Mouse (Mus musculus) heart, adult 18-20 months (tissue): ENCODE results near the gene Drg1. TPM values are rescaled to one million over a fixed set of nuclear protein-coding genes. Genes with fewer than 3 reads are reported as not detected.
A peak's percentile ranks its signal among the peaks of the same experiment; 100 is the strongest.
"Not testable (repeated sequence)": the region's sequence is repeated elsewhere in the genome, so short reads cannot be mapped to it uniquely, and the experiment has no call there.

Experiments used
- DNase-seq, 2 experiments: peaks; one replicate each; pipeline ENCODE4 v3.0.0; 2021 to 2022; ENCODE audit warnings: mixed read lengths in 1 of 2
- total RNA-seq, 2 experiments: library from RNA; stranded (reverse); gene quantifications; 2 replicates each; pipeline ENCODE4 v1.2.3; 2021

The Drg1 gene
- total RNA-seq, 2 experiments from 2014 or later, result 60.1 to 70.5 TPM

DNA sequence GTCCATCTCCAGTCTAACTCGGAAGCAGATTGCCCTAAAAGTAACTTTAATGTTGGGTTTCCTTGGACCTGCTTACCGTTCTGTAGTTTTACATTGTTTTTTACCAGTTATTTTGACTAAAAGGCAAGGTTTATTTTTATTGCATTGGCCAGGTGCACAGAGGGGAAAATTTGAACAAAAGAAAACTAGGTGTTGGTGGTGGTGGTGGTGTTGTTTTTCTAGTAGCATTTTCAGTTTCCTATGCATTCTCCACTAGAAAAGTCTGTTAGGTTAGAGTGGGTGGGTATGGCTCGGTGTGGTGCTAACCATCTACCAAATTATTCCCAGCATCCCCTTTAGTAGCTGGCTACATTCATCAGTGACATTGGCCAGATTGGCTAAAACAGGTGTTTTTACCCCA, 59.4 kb downstream of the Drg1 start:
- DNase-seq, result no peak

DNA sequence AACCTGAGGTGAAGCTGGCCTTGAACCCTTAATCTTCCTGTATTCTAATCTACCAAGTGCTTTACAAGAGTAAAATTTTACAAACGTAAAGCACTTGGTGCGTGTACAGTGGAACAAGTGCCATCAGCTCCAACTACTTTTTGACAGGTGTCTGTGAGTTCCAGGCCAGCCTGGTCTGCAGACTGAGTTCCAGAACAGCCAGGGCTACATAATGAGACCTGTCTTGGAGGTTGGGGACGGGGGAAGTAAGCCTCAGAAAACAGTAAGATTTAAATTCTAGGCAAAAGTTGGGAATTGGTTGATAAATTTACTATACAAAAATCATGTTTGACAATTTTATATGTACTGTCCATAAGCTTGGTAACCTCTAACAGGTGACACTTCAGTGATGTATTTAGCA, 61.0 kb downstream of the Drg1 start:
- DNase-seq, result no peak

DNA sequence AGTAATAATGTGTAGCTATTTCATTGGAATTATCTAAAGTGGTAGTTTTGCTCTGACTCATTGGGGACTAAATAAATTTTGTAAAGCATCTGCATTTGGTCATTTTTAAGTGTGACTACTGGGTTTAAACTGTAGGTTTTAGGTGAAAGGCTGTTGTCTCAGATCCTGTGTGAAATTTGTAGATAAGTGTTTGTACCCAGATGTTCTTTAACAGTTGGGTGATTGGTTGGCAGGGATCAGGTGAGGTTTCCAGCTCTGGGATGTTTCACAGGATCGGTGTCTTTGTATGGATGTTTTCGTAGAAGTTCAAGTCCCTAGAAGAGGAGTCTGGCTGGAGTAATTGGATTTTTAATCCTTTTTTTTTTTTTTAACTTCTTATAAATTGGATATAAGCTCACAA, 62.4 kb downstream of the Drg1 start:
- no peak for DNase-seq

GRCm38 (mm10) chr11:3202781-3203441, 63.3 kb downstream of the Drg1 start:
- peak; percentile 55 to 59 for DNase-seq

DNA sequence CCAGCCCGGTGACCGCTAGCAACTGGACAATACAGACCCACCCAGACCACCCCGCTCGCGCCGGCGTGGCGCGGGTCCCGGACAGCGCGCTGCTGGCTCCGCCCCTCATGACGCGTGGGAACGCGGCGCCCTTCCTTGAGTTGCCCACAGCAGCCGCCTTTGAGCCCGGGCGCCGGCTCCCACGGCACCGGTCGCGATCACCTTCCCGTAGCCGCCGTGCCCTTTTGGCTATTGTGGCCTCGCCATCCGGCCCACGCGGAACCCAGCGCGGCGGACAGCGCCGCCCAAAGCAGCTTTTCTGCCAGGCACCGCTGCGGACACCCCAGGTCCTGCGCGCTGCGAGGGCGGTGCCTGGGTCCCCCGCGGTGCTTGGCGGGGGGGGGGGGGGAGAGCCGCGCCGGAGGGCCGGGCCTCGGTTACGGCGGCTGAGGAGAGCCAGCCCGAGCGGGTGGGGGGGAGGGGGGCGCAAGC, 63.9 kb downstream of the Drg1 start, which contains the start of gene Eif4enif1:
Gene Eif4enif1, plus strand, starts transcription at position 162 of the 471 bp plus-strand sequence.
- DNase-seq, result peak; percentile 93 to 96

DNA sequence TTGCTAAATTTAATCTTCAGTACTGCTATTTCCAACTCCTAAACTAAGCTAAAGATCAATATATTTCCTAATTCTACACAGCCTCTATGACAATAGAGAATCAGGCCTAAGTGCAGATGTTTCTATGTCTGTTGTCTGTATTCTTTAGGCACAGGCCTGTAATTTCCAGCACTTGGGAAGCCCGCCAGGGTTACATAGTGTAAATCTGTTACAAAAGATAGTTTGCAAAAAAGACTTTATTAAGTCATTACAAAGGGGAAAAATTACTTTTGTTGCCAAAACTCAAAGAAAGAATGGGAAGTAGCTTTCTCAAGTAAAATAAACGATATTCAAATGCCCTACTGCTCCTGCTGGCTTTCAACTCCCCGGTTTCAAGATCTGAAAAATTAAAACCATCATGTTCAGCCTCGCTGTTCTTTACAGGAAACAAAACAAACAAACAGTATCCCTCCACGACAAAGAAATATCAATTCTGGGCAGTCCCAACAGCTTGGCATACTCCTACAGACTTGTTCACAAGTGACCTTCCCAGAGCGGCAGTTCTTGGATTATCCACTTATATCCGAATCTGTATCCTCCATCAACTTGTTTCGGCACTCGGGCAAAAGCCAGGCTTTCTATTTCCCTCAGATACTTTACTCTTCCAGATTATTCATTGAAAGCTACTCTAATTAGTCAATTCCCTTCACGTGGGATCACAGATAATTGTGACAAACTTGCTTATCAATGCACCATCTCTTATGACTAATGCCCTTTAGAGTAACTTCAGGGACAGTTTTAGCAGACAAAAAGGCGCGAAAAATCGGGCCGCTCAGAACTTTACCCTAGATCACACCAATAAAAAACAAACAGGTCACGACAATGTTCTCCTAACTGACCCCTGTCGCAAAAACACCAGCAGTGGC, 64.6 kb downstream of the Drg1 start:
- no peak for DNase-seq

- DNase-seq, result not testable (repeated sequence)
Observed at GRCm38 (mm10) chr11:3200636-3201035, 65.6 kb downstream of the Drg1 start.

DNA sequence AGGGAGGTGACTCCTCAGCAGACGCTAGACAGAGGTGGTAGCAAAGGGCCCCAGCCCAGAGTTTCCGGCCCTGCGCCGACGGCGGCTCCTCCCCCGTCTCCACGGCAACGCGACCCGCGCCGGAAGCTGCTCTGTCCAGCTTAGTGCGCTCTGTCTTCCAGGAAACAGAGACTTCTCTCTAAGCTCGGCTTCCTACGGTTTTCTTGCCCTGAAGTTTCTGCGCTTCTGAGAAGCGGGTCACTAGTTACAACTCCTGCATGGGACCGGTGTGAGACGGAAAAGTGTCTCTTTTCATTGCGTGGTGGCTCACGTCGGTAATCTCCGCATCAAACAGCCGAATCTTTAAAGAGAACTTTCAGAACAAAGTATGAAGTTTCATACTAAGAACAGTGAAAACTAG, 72.9 kb downstream of the Drg1 start, which contains the start of gene Sfi1:
Gene Sfi1, minus strand, starts transcription at position 101 of the 400 bp plus-strand sequence.
- no peak for DNase-seq

DNA sequence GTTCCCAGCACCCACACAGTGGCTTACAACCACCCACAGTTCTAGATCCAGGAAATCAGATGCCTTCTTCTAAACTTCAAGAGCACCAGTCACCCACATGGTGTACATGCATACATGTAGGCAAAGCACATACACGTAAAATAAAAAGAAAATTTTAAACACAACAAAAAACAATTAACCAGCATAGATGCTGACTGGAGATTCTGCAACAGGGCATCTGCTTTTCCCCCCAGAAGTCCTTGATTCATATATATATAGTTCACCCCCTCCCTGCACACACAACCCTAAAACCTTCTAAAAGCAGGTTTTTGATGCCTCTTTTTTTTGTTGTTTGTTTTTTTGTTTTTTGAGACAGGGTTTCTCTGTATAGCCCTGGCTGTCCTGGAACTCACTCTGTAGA, 83.5 kb downstream of the Drg1 start:
- DNase-seq, result not testable (repeated sequence)

- not testable (repeated sequence) for DNase-seq
Observed at GRCm38 (mm10) chr11:3181971-3182370, 84.2 kb downstream of the Drg1 start.

GRCm38 (mm10) chr11:3181250-3181649, 85.0 kb downstream of the Drg1 start:
- DNase-seq, result peak; percentile 68 to 82

DNA sequence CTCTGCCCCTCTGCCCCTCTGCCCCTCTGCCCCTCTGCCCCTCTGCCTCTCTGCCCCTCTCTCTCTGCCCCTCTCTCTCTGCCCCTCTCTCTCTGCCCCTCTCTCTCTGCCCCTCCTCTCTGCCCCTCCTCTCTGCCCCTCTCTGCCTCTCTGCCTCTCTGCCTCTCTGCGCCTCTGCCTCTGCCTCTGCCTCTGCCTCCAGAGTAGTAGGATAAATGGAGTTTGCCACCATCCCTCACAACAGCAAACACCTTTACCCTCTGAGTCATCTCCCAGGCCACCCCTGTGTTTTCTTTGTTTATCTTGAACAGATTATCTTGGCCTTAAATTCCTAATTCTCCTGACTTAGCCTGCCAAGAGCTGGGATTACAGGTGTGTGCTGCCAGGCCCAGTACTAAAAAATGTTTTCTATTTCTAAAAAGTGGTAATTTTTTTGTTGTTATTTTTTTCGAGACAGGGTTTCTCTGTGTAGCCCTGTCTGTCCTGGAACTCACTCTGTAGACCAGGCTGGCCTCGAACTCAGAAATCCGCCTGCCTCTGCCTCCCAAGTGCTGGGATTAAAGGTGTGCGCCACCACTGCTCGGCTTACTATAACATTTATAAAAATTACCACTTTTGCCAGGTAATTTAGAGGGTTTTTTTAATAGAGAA, 85.6 kb downstream of the Drg1 start:
- DNase-seq, result peak in 1 of 2 experiments; percentile 12

GRCm38 (mm10) chr11:3179726-3180092, 86.5 kb downstream of the Drg1 start:
- peak; percentile 28 to 58 for DNase-seq

DNA sequence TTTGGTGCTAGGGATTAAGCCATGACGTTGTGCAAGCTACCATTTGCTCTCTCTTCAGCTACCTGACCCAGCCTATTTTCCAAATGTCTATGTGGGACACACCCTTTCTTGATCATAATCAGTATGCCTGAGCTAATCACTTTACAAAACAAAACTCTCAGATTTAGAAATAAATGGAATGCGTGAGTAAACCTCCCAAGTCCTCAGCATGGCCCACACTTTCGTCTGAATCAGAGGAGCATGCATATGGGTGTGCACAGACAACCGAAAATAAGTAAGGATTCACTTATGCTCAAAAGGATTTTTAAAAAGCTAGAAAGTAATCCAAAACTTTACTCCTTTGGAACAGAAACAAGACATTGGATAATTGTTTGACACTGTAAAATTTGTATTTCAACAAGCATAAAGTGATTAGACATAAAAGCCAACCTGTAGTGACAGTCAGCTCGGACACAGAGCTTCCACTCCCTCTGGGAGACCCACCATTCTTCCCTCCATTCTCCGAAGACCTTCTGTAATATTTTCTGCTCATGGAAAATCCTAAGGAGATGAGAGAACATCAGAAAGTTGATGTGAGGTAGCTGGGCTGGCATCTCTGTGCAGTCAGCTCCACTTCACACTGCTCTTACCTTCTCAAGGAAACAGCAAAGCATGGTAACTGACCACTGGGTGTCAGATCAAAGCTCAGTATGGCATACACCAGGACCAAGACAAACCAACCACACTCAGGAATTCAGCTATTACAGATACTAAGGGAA, 87.1 kb downstream of the Drg1 start:
- peak in 1 of 2 experiments; percentile 53 for DNase-seq

DNA sequence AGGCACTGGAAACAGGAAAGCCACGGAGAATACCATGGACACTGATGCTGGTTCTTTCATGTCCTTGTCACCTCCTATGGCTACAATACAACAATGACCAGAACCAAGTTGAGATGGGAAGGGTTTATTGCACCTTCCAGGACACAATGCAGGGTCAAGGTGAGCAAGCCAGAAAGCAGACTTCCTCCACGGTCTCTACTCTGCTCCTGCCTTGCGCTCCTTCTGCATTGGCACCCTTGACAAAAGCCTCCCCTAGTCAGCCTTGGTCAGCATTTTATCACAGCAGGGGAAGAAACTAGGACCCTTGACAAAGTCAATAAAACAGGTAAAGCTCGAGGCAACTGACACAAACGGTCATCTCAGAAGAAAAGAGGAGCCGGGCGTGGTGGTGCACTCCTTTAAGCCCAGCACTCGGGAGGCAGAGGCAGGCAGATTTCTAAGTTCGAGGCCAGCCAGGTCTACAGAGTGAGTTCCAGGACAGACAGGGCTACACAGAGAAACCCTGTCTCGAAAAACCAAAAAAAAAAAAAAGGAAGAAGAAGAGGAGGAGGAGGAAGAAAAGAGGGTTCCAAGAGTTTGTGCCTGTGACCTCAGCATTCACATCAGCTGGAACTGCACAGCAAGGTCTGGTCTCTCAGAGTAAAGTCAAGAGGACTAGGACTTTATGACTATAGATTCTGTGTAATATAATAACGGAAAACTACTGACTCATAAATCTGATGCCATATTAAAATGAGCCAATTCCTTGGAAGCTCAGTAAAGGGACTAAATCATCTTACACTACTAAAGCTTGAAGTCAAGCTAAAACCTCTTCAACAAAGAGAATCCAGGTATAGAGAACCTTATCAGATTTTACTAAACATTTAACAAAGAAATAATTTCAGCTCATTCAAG, 92.5 kb downstream of the Drg1 start:
- peak; percentile 74 to 80 for DNase-seq

DNA sequence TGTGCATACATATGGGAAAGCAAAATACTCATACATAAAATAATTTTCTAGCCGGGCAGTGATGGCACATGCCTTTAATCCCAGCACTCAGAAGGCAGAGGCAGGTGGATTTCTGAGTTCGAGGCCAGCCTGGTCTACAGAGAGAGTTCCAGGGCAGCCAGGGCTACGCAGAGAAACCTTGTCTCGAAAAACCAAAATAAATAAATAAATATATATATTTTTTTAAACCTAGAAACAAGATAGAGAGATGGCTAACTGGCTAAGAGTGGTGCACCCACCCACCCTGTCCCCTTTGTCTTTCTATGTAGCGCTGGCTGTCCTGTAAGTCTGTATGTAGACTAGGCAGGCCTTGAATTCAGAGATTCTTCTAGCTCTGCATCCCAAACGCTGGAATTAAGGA, 93.7 kb downstream of the Drg1 start:
- DNase-seq, result not testable (repeated sequence)

DNA sequence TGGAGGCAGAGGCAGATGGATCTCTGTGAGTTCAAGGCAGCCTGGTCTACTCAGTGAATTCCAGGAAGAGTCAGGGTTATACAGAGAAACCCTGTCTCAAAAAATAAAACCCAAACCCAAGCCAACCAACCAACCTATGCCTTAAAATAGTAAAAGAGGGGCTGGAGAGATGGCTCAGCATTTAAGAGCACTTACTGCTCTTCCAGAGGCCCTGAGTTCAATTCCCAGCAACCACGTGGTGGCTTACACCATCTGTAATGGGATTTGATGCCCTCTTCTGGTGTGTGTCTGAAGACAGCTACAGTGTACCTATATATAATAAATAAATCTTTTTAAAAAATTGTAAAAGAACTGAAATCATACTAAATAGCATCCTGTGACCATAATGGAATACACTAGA, 94.3 kb downstream of the Drg1 start:
- peak; percentile 52 to 66 for DNase-seq

- DNase-seq, result peak in 1 of 2 experiments; percentile 57
Observed at GRCm38 (mm10) chr11:3169042-3169441, 97.2 kb downstream of the Drg1 start.

GRCm38 (mm10) chr11:3167571-3168001, 98.6 kb downstream of the Drg1 start:
- DNase-seq, result peak; percentile 54 to 64

- DNase-seq, result not testable (repeated sequence)
Observed at GRCm38 (mm10) chr11:3167129-3167528, 99.1 kb downstream of the Drg1 start.

GRCm38 (mm10) chr11:3166321-3166720, 99.9 kb downstream of the Drg1 start:
- DNase-seq, result peak in 1 of 2 experiments; percentile 56
